Mouse (Mus musculus) liver, adult 2 months (tissue): ENCODE results near the gene Mrfap1.

Source experiments
- CTCF ChIP-seq: fragments of 200-500 bp; IDR thresholded peaks from 2 replicates; pipeline ENCODE4 v1.5.1; 2011; ENCODE audit warnings: low read depth, low read length, control low read depth
- POLR2A ChIP-seq: fragments of 200-500 bp; IDR thresholded peaks from 2 replicates; pipeline ENCODE4 v1.6.1; 2011; ENCODE audit warnings: low read length, control low read depth; ENCODE audit not compliant: insufficient read depth; ENCODE audit errors: extremely low read depth

DNA sequence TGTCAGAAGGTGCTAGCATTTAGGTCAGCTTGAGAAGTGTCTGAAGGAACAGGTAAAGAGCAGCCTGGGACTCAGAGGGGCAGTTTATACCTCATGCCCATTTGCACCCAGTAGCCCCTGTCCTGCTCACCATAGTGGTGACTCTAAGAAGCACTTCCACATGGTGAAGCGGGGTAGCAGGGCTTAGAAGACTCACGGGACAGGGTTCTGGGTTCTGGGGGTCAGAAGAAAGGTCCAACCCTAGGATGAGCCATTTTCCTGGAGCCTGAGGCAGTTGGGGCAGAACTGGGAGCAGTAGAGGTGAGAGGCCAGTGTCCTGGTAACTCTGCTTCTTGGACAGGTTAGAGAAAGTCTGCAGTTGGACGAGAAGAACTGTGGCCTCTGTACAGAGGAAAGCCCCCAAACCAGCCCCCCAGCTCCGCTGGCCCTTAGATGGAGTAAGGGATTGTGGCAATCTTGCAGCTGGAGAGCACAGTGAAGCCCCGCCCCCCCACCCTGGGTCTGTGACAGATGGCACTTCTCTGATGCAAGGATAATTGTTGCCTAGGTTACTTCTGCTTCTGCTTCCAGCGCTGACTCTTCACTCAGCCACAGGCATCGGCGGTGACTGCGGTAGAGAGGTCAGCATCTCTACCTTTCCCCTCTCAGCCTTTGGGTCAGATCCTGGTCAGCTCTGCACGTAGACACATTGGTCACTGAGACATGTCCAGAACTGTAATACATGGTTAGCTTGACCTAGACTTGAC, 29.4 kb downstream of the Mrfap1 start:
- TF ChIP-seq POLR2A, result no peak
- no peak for TF ChIP-seq CTCF
